Mouse (Mus musculus) brain, embryonic 14.5 days (tissue): ENCODE results near the gene Naa30.

Experiments used
- CTCF ChIP-seq: fragments of 200-500 bp; IDR thresholded peaks from 2 replicates; pipeline ENCODE4 v1.5.1; 2012; ENCODE audit warnings: inconsistent platforms, mild to moderate bottlenecking, moderate library complexity, borderline replicate concordance; ENCODE audit not compliant: insufficient read depth, insufficient read length; ENCODE audit errors: extremely low read depth
- POLR2A ChIP-seq: fragments of 200-500 bp; IDR thresholded peaks from 2 replicates; pipeline ENCODE4 v1.6.1; 2012; ENCODE audit warnings: mild to moderate bottlenecking, inconsistent platforms, borderline replicate concordance; ENCODE audit not compliant: poor library complexity, insufficient read depth, insufficient read length, severe bottlenecking; ENCODE audit errors: extremely low read depth

DNA sequence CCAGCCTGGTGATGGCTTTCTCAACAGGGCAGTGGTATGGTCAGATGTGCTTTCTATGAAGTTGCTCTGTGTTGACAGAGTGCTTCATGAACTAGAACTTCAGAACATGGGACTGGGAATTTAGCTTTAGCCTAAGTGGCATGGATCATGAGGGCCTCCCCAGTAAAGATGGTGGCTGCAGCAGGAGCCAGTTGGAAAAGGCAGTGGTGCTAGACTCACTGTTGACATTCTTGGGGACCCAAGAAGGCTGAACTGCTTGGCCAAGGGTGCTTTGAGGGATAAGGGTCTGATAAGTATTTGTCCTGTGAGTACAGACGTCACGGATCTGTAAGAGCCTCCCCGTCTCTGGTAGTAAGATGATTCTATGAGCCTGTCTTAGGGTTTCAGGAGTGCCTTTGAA, 59.8 kb downstream of the Naa30 start:
- no peak for TF ChIP-seq CTCF
- TF ChIP-seq POLR2A = no peak
